Mouse (Mus musculus) hindbrain, postnatal 0 days (tissue): Measurements from ENCODE around the gene Col23a1. TPM values are rescaled to one million over a fixed set of nuclear protein-coding genes. Genes with fewer than 3 reads are reported as not detected.

Source experiments
- ATAC-seq: fragments of 200-750 bp; cut with Nextera tagmentation; 2 replicates; pipeline ENCODE4 v1.8.0; 2017; ENCODE audit warnings: mild to moderate bottlenecking, moderate TSS enrichment, moderate library complexity
- DNase-seq: peaks from one replicate; pipeline ENCODE4 v3.0.0-alpha.2; 2015; ENCODE audit warnings: low spot score
- H3K27ac ChIP-seq: fragments of 300-500 bp; sonication (generic); 2 replicates; pipeline ENCODE4 v1.5.1; 2014; ENCODE audit warnings: mild to moderate bottlenecking
- H3K27me3 ChIP-seq: fragments of 300-500 bp; sonication (generic); 2 replicates; pipeline ENCODE4 v1.6.1; 2014; ENCODE audit warnings: low read length, mixed read lengths; ENCODE audit not compliant: insufficient read depth
- H3K36me3 ChIP-seq: fragments of 300-500 bp; sonication (generic); 2 replicates; pipeline ENCODE4 v1.6.1; 2014; ENCODE audit warnings: low read length, mixed read lengths; ENCODE audit not compliant: insufficient read depth
- H3K4me1 ChIP-seq: fragments of 300-500 bp; sonication (generic); 2 replicates; pipeline ENCODE4 v1.6.1; 2014; ENCODE audit warnings: antibody characterized with exemption, low read length, mixed read lengths; ENCODE audit not compliant: insufficient read depth
- H3K4me2 ChIP-seq: fragments of 300-500 bp; sonication (generic); 2 replicates; pipeline ENCODE4 v1.6.1; 2014; ENCODE audit warnings: low read depth, mild to moderate bottlenecking, low read length, moderate library complexity, mixed read lengths
- H3K4me3 ChIP-seq: fragments of 300-500 bp; sonication (generic); 2 replicates; pipeline ENCODE4 v1.5.1; 2014; ENCODE audit warnings: low read length
- H3K9ac ChIP-seq: fragments of 300-500 bp; sonication (generic); replicated peaks from 2 replicates; pipeline ENCODE4 v1.6.1; 2014; ENCODE audit warnings: mild to moderate bottlenecking, low read length, moderate library complexity, mixed read lengths
- H3K9me3 ChIP-seq: fragments of 300-500 bp; sonication (generic); 2 replicates; pipeline ENCODE4 v1.6.1; 2016; ENCODE audit warnings: low read length, mixed read lengths
- CTCF ChIP-seq: IDR thresholded peaks from 2 replicates; pipeline ENCODE4 v1.5.1; 2016; ENCODE audit warnings: antibody characterized with exemption, control low read depth, low read depth
- whole genome bisulfite sequencing: fragments of 180-500 bp; shearing (Covaris S2); extraction: QIAGEN DNeasy Blood & Tissue Kit; methylation state at CpG from one replicate; pipeline ENCODE4 v1.1.7; 2014; 5-methylcytosine and 5-hydroxymethylcytosine counted together
- polyA plus RNA-seq: library from polyadenylated mRNA; unstranded; fragments of >200 nt; fragmentation: Nextera tagmentation; extraction: Ambion mirVana; gene quantifications from 2 replicates; pipeline ENCODE4 v1.2.1, GENCODE M21; 2015
- total RNA-seq: library from RNA; depleted of rRNA; stranded (reverse); fragments of >200 nt; gene quantifications from 2 replicates; pipeline ENCODE4 v1.2.3, GENCODE M21; 2014

Gene Col23a1
- total and polyA plus RNA-seq, 2 experiments from 2014 or later: 9.5 to 17.7 TPM

DNA sequence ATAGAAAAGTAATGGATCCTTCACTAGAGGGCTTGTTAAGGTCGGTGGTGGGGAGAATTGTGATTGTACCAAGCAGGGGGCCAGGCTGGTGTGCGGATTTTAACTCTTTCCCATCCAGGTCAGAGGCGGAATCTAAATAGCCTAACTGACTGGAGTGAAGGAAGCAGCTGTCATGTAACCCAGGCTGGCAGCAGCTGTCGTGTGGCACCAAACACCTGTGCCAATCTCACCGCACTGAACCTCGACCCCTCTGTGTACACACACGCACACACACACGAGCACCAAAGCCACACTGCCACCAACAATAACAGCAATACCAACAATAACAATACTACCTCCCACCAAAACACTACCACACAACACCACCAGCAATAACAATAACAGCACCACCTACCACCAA lies 152.9 kb downstream of the Col23a1 start:
- H3K36me3 ChIP-seq: no peaks in the 10 kb centered on the region
- no peak for TF ChIP-seq CTCF
- H3K27me3 ChIP-seq: no peaks in the 10 kb centered on the region
- no peaks in the 10 kb centered on the region for H3K9me3 ChIP-seq
- H3K4me1 ChIP-seq: no peaks in the 10 kb centered on the region
- H3K4me3 ChIP-seq: no peak overlapping the region
- H3K4me2 ChIP-seq: no peak overlapping the region
- no peak for ATAC-seq
- WGBS: 70% methylated on average over 8 of the region's 8 CpGs
- H3K27ac ChIP-seq: no peak overlapping the region
- no peak overlapping the region for H3K9ac ChIP-seq
- DNase-seq: no peak

DNA sequence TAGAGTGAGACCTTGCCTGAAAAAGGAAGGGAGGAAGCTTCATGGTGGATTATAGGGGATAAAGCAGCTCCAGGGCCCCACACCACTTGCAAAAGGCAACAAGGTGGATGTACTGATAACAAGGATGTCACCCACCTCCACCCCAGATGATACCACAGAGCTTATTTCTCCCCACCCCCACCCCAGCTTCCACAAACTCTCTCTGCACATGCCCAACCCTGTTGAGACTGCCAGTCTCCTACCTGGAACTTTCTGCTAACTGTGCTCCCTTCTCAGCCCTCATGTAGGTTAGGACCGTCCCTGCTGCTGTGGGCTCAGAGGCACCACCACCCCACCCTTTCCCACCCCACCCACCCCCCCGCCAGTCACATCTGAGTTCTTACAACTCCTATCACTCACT lies 154.1 kb downstream of the Col23a1 start:
- ATAC-seq: no peak
- Histone ChIP-seq H3K4me2 (no peak overlapping the region), H3K9me3 (no peaks in the 10 kb centered on the region), H3K36me3 (no peaks in the 10 kb centered on the region), H3K27me3 (no peaks in the 10 kb centered on the region), H3K27ac (no peak overlapping the region), H3K9ac (no peak overlapping the region), H3K4me3 (no peak overlapping the region), H3K4me1 (no peaks in the 10 kb centered on the region)
- 61% methylated on average over 2 of the region's 2 CpGs for WGBS
- TF ChIP-seq CTCF: no peak
- no peak for DNase-seq

DNA sequence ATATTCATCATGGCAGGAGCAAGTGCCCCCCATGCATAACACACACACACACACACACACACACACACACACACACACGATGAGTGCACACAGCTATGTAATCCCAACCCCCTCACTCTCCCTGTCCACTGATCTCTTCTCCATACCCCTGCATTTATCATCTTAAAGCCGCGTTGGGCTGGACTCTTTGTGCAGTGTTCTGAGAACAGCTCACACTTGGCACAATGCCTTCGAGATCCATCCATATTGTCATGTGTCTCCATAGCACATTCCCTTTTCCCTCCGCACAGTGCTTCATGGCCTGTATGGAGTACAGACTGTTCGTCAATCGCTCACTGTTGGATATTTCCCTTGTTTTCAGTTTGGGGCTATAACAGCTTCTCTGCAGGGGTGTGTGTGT lies 154.9 kb downstream of the Col23a1 start:
- no peaks in the 10 kb centered on the region for H3K36me3 ChIP-seq
- no peak for TF ChIP-seq CTCF
- 58% methylated on average over 7 of the region's 7 CpGs for WGBS
- DNase-seq (peak; percentile 43), ATAC-seq (no peak)
- no peaks in the 10 kb centered on the region; the same call in 1 of the 2 replicates for H3K4me1 ChIP-seq
- no peak overlapping the region for H3K4me2 ChIP-seq
- no peak overlapping the region for H3K4me3 ChIP-seq
- H3K27me3 ChIP-seq: no peaks in the 10 kb centered on the region
- no peak overlapping the region for H3K9ac ChIP-seq
- H3K9me3 ChIP-seq: no peaks in the 10 kb centered on the region
- H3K27ac ChIP-seq: no peak overlapping the region

DNA sequence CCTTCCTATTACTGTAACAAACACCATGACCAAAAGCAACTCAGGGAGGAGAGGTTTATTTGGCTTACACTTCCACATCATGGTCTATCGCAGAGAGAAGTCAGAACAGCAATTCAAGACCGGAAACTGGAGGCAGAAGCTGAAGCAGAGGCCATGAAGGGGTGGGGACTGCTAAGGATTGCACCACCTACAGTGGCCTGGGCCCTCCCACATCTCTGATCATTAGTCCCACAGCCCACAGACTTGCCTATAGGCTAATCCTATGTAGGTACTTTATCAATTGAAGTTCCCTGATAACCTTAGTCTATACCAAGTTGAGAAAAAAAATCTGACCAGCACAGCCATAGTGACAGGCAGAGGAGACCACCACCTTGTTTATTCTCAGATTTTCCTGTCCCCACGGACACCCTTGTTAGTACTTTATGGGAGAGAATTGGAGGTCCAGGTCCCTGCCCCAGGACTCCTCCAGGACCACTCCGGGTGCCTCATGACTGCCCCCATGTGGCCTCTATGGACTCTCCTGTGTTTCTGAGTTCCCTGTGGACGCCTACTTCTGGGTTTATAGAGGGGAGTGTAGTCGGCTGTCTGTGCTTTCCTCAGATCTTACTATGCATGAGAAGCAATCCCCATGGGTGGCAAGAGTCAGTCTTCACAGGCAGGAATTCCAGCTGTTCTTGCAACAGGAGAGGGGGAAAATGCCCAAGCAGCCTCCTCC lies 157.1 kb downstream of the Col23a1 start:
- Histone ChIP-seq H3K4me1 (no peaks in the 10 kb centered on the region; the same call in 1 of the 2 replicates), H3K36me3 (no peaks in the 10 kb centered on the region), H3K27ac (no peak overlapping the region), H3K9ac (no peak overlapping the region), H3K4me3 (no peak overlapping the region), H3K9me3 (no peaks in the 10 kb centered on the region), H3K27me3 (no peaks in the 10 kb centered on the region), H3K4me2 (no peak overlapping the region)
- no peak for ATAC-seq
- peak; percentile 54 for DNase-seq
- 41% methylated on average over 6 of the region's 6 CpGs for WGBS
- TF ChIP-seq CTCF: peak; percentile 63

DNA sequence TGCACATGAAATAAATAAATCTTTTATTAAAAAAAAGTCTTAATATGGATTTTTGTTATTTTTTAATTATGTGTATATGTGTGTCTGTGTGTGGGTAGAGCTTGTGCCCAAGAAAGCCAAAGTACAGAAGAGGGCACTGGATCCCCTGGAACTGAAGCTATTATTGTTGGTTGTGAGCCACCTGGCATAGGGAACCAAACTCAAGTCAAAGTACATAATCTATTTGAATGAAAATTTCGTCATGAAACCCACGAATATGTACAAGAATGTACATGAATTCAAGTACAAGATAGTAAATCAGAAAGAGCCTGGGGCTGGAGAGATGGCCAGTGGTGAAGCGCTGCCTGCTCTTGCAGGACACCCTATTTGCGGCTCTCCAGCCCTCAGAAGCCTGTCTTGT lies 158.5 kb downstream of the Col23a1 start:
- Histone ChIP-seq H3K27ac (no peak overlapping the region), H3K4me1 (no peaks in the 10 kb centered on the region; the same call in 1 of the 2 replicates), H3K9me3 (no peaks in the 10 kb centered on the region), H3K36me3 (no peaks in the 10 kb centered on the region), H3K4me2 (no peak overlapping the region), H3K27me3 (no peaks in the 10 kb centered on the region), H3K4me3 (no peak overlapping the region), H3K9ac (no peak overlapping the region)
- ATAC-seq (no peak), DNase-seq (no peak)
- TF ChIP-seq CTCF: no peak
- WGBS: 59% methylated on average over 4 of the region's 4 CpGs

DNA sequence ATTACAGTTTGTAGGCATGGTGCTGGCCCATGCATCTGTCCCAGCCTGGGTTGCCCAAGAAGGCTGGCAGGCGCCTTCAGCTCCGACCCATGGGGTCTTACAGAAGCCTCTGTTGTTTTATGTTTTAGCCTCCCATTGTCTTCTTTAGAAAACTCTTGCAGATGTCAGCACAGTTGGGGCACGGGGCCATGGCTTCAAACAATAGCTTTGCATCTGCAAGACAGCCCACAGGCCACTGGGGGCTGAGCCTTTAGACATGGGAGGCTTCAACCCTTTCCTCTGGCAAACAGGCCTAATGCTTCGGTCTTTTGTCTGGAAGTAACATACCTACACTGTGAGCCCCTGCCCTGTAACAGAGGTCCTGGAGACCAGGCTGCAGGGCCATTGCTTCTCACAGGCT lies 159.0 kb downstream of the Col23a1 start:
- TF ChIP-seq CTCF: no peak
- Histone ChIP-seq H3K9me3 (no peaks in the 10 kb centered on the region), H3K9ac (no peak overlapping the region), H3K4me1 (no peaks in the 10 kb centered on the region; the same call in 1 of the 2 replicates), H3K4me2 (no peak overlapping the region), H3K4me3 (no peak overlapping the region), H3K27ac (no peak overlapping the region), H3K36me3 (no peaks in the 10 kb centered on the region), H3K27me3 (no peaks in the 10 kb centered on the region)
- 21% methylated on average over 4 of the region's 4 CpGs for WGBS
- ATAC-seq: no peak
- DNase-seq: no peak

DNA sequence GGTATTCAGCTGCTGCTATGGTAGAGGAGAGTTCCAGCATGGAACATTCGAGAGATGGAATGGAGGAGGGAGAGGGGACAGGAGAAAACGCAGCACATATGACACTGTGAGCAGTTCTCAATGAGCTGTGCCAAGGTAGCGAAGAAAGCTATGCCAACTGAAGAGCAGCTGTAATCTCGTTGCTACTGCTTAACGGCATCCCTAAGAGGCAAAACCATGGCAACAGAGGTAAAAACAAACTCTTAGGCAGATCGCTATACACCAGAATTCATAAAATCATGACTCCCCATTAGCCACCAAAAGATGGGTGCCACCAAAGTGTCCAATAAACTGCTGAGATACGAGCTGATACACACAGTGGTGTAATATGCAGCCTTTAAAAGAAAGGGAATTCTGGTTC lies 160.2 kb downstream of the Col23a1 start:
- no peak overlapping the region for H3K4me3 ChIP-seq
- WGBS: 42% methylated on average over 7 of the region's 7 CpGs
- no peaks in the 10 kb centered on the region for H3K36me3 ChIP-seq
- no peak overlapping the region for H3K9ac ChIP-seq
- TF ChIP-seq CTCF: no peak
- H3K9me3 ChIP-seq: no peaks in the 10 kb centered on the region
- no peak overlapping the region for H3K4me2 ChIP-seq
- no peaks in the 10 kb centered on the region for H3K27me3 ChIP-seq
- DNase-seq: peak; percentile 41
- H3K4me1 ChIP-seq: no peaks in the 10 kb centered on the region; the same call in 1 of the 2 replicates
- ATAC-seq: 0 out of 2 replicates have a peak, but pooled peaks have one; percentile 40
- H3K27ac ChIP-seq: no peak overlapping the region
